Mouse (Mus musculus) CH12.LX (cell line): ENCODE data around the gene Pjvk. TPM values are rescaled to one million over a fixed set of nuclear protein-coding genes. Genes with fewer than 3 reads are reported as not detected.

Experiments used
- DNase-seq: peaks from one replicate; pipeline ENCODE4 v3.0.0-alpha.2; 2013; ENCODE audit errors: extremely low read depth
- H3K27ac ChIP-seq: 2 replicates; pipeline ENCODE4 v1.5.1; 2012; ENCODE audit warnings: low read depth, mild to moderate bottlenecking, control low read depth, moderate library complexity; ENCODE audit not compliant: insufficient read depth
- H3K27me3 ChIP-seq: replicated peaks from 2 replicates; pipeline ENCODE3; 2012; ENCODE audit warnings: inconsistent platforms
- H3K36me3 ChIP-seq, 2 experiments: replicated peaks in 1 of 2; 2 replicates each; pipeline versions ENCODE3 to v1.6.1; 2012; ENCODE audit warnings: inconsistent platforms in 1 of 2, low read length in 1 of 2, mild to moderate bottlenecking in 1 of 2, mixed read lengths in 1 of 2, moderate library complexity in 1 of 2; ENCODE audit not compliant: control insufficient read depth in 1 of 2, insufficient read depth in 1 of 2
- H3K4me1 ChIP-seq, 2 experiments: 2 replicates each; pipeline ENCODE4 v1.6.1; 2012; ENCODE audit warnings: inconsistent platforms in 1 of 2, moderate library complexity in 1 of 2; ENCODE audit not compliant: insufficient read depth in 2 of 2, control insufficient read depth in 1 of 2
- H3K4me2 ChIP-seq: 2 replicates; pipeline ENCODE4 v1.6.1; 2012; ENCODE audit warnings: low read depth, mild to moderate bottlenecking, control low read depth; ENCODE audit not compliant: poor library complexity, insufficient read depth, severe bottlenecking
- H3K4me3 ChIP-seq, 3 experiments: fragments of 150-350 bp in 1 of 3; sonication (generic) in 1 of 3; replicated peaks in 1 of 3; 2 replicates each; pipeline versions ENCODE3 to v1.5.1; 2011 to 2012; ENCODE audit warnings: low read depth in 2 of 3, low read length in 2 of 3, mild to moderate bottlenecking in 2 of 3, moderate library complexity in 2 of 3, control low read depth in 1 of 3, improper control_type of control experiment in 1 of 3, inconsistent platforms in 1 of 3, mixed read lengths in 1 of 3; ENCODE audit not compliant: poor library complexity in 1 of 3
- H3K79me2 ChIP-seq: replicated peaks from 2 replicates; pipeline ENCODE4 v1.6.1; 2012; ENCODE audit warnings: mild to moderate bottlenecking, moderate library complexity; ENCODE audit not compliant: control insufficient read depth, poor library complexity, insufficient read depth, severe bottlenecking; ENCODE audit errors: extremely low read depth
- H3K9ac ChIP-seq: 2 replicates; pipeline ENCODE4 v1.6.1; 2012; ENCODE audit warnings: low read depth, mild to moderate bottlenecking, control low read depth, moderate library complexity; ENCODE audit not compliant: insufficient read depth
- H3K9me3 ChIP-seq: replicated peaks from 2 replicates; pipeline ENCODE3; 2012; ENCODE audit warnings: low read length, inconsistent platforms, mixed read lengths
- CHD1 ChIP-seq: IDR thresholded peaks from 2 replicates; pipeline ENCODE4 v1.6.1; 2012; ENCODE audit warnings: low read depth, low read length, improper control_type of control experiment, inconsistent platforms
- GABPA ChIP-seq: IDR thresholded peaks from 2 replicates; pipeline ENCODE4 v1.6.1; 2012; ENCODE audit warnings: low read depth, low read length, improper control_type of control experiment, inconsistent platforms; ENCODE audit not compliant: insufficient replicate concordance
- MAFK ChIP-seq: IDR thresholded peaks from 2 replicates; pipeline ENCODE4 v1.6.1; 2011; ENCODE audit warnings: low read length, improper control_type of control experiment; ENCODE audit not compliant: insufficient replicate concordance
- MAX ChIP-seq: IDR thresholded peaks from 2 replicates; pipeline ENCODE4 v1.6.1; 2011; ENCODE audit warnings: low read length, improper control_type of control experiment
- MAZ ChIP-seq: IDR thresholded peaks from 2 replicates; pipeline ENCODE4 v1.6.1; 2012; ENCODE audit warnings: low read depth, mild to moderate bottlenecking, inconsistent platforms, low read length, improper control_type of control experiment, moderate library complexity
- MYC ChIP-seq: IDR thresholded peaks from 2 replicates; pipeline ENCODE4 v1.6.1; 2011; ENCODE audit warnings: low read depth, mild to moderate bottlenecking, improper control_type of control experiment, low read length
- NELFE ChIP-seq: IDR thresholded peaks from 2 replicates; pipeline ENCODE4 v1.6.1; 2011; ENCODE audit warnings: low read depth, low read length, improper control_type of control experiment
- NRF1 ChIP-seq: IDR thresholded peaks from 2 replicates; pipeline ENCODE4 v1.6.1; 2014; ENCODE audit warnings: low read depth, mild to moderate bottlenecking, inconsistent platforms, low read length, improper control_type of control experiment, moderate library complexity
- POLR2A ChIP-seq: IDR thresholded peaks from 2 replicates; pipeline ENCODE4 v1.6.1; 2011; ENCODE audit warnings: low read depth, mild to moderate bottlenecking, improper control_type of control experiment, low read length
- POLR2AphosphoS2 ChIP-seq: IDR thresholded peaks from 2 replicates; pipeline ENCODE4 v1.6.1; 2011; ENCODE audit warnings: low read depth, low read length, improper control_type of control experiment
- SIN3A ChIP-seq: IDR thresholded peaks from 2 replicates; pipeline ENCODE4 v1.6.1; 2012; ENCODE audit warnings: low read length, improper control_type of control experiment, inconsistent platforms
- TBP ChIP-seq: conservative IDR thresholded peaks from 2 replicates; pipeline ENCODE4 v1.6.1; 2011; ENCODE audit warnings: low read depth, low read length, improper control_type of control experiment
- USF1 ChIP-seq: IDR thresholded peaks from 2 replicates; pipeline ENCODE4 v1.6.1; 2014; ENCODE audit warnings: low read depth, mild to moderate bottlenecking, inconsistent platforms, low read length, improper control_type of control experiment
- USF2 ChIP-seq: conservative IDR thresholded peaks from 2 replicates; pipeline ENCODE4 v1.6.1; 2011; ENCODE audit warnings: low read depth, low read length, improper control_type of control experiment
- ZNF384 ChIP-seq: IDR thresholded peaks from 2 replicates; pipeline ENCODE4 v1.6.1; 2012; ENCODE audit warnings: low read depth, low read length, improper control_type of control experiment, inconsistent platforms
- dilution Hi-C: fragments of 300-500 bp; cut with MboI; formaldehyde crosslinking; loops from 2 replicates; pipeline ENCODE4 v1.14.3; 2020; ENCODE audit warnings: low sequenced_read_pairs; ENCODE audit not compliant: extremely low pct_unique_long_range_greater_than_20kb, extremely low pct_ligation_motif_present
- in situ Hi-C: fragments of 300-500 bp; cut with MboI; formaldehyde crosslinking; loops from 3 replicates; pipeline ENCODE4 v1.14.3; 2019; ENCODE audit warnings: low sequenced_read_pairs, low pct_ligation_motif_present, low pct_unique_long_range_greater_than_20kb, mixed read lengths
- polyA plus RNA-seq: library from polyadenylated mRNA; unstranded; fragments of >175 nt; gene quantifications from 2 replicates; pipeline ENCODE4 v1.2.1, GENCODE M21; 2012; ENCODE audit warnings: low read depth; ENCODE audit not compliant: insufficient read length
- total RNA-seq, 2 experiments: library from RNA; depleted of rRNA; stranded (reverse); fragments of 300-350 nt in 1 of 2; fragments of >200 nt in 1 of 2; gene quantifications; 2 replicates each; pipeline ENCODE4 v1.2.3; 2012 to 2014

Gene Pjvk
- total and polyA plus RNA-seq, 3 experiments, result not detected

DNA sequence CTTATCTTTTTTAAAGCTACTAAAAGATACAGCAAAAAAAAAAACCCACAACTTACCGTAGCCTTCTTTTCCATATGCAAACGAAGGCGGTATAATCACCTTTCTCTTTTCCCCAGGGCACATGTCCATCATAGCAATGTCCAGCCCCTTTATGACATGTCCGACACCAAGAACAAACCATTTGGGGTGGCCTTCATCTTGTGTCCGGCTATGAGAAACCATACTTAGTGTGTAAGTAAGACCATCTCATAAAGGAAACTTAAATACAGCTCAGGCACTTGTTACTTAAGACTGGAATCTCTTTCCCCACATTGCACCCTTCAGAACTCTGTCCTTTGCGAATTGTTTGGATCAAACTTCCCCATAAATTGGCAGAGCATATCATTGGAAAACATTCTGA, 23.4 kb downstream of the Pjvk start:
- TF ChIP-seq TBP (no peak), ZNF384 (peak; percentile 62; the same call in 1 of the 2 replicates)
- in situ Hi-C loops (no loop called here), dilution Hi-C loops (no loop called here)
- Histone ChIP-seq H3K4me1 (peaks cover 0 to 11% of the 10 kb centered on the region in 2 experiments; a peak in 2 of 4 replicates), H3K27ac (no peak overlapping the region), H3K36me3 (peaks cover 0 to 21% of the 10 kb centered on the region in 2 experiments), H3K9ac (peak overlapping the region; percentile 76), H3K9me3 (no peaks in the 10 kb centered on the region), H3K4me3 (peak overlapping the region; percentile 65 to 79 (median 75)), H3K27me3 (no peaks in the 10 kb centered on the region), H3K79me2 (peaks cover 16% of the 10 kb centered on the region), H3K4me2 (peak overlapping the region; percentile 94)
- DNase-seq, result no peak

DNA sequence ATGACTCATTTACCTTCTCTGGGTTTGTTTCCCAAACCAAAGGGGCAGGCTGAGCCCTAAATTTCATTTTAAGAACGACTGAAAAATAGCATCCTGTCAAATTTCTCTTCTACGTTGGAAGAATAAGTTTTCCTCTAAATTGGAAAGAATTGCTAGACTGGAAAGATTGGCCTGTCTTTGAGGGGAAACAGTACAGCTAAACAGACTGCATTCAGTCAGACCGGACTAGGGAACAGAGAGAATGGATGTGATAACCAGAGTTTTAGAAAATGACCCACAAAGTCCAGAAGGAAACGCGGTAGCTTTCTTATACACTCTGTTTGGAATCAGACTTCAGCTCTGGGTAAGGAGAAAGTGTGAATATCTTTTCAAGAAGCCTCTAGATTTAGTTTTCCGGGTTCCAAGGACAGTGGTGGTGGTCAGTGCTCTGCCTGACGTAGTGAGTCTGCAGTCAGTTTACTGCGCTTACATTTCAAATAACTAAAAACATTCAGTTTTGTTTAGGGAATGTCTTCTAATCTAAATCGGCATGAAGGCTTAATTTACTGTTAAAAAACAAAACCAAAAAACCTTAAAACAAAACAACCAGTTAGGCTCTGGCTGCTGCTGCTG, 24.0 kb downstream of the Pjvk start:
- in situ Hi-C loops, result no loop called here
- Histone ChIP-seq H3K4me2 (peak overlapping the region; percentile 94), H3K27me3 (no peaks in the 10 kb centered on the region), H3K36me3 (peaks cover 0 to 16% of the 10 kb centered on the region in 2 experiments), H3K27ac (no peak overlapping the region; the same call in 1 of the 2 replicates), H3K4me3 (peak overlapping the region; percentile 65 to 79 (median 75)), H3K9ac (peak overlapping the region; percentile 76), H3K4me1 (peaks cover 0 to 15% of the 10 kb centered on the region in 2 experiments; a peak in 2 of 4 replicates), H3K79me2 (peaks cover 20% of the 10 kb centered on the region), H3K9me3 (no peaks in the 10 kb centered on the region)
- DNase-seq, result peak; percentile 14
- no peak for TF ChIP-seq MYC
- TF ChIP-seq USF1, result no peak
- no peak for TF ChIP-seq GABPA
- TF ChIP-seq SIN3A, result peak; percentile 43; the same call in 1 of the 2 replicates
- TF ChIP-seq MAX, result no peak
- TF ChIP-seq NRF1, result no peak
- peak; percentile 73 for TF ChIP-seq CHD1
- no peak for TF ChIP-seq NELFE
- no peak for TF ChIP-seq USF2
- TF ChIP-seq POLR2AphosphoS2, result no peak
- TF ChIP-seq ZNF384, result no peak
- no peak for TF ChIP-seq MAFK
- no peak for TF ChIP-seq MAZ
- TF ChIP-seq POLR2A, result no peak
- dilution Hi-C loops, result no loop called here
